In genomic region chr1:177727883-177728525, GRCm38 (mm10) we compare ENCODE assay signal across 21 mouse cellular contexts. TPM values are rescaled to one million over a fixed set of nuclear protein-coding genes. Genes with fewer than 3 reads are reported as not detected.
"Had no signal": no experiment of that assay in that cellular context is flagged by ENCODE, and none has a peak within 500 bp of the region (broad histone marks: within the 10 kb centered on the region; RNA-seq: fewer than 3 reads in every experiment).

No protein-coding gene starts in this region.

- H3K4me2 ChIP-seq: limb, embryonic 13.5 days; midbrain, embryonic 13.5 days; neural tube, embryonic 12.5 days had no signal

- ATAC-seq: midbrain, embryonic 13.5 days had no signal

- H3K36me3 ChIP-seq: midbrain, embryonic 13.5 days; neural tube, embryonic 12.5 days had no signal

- H3K27ac ChIP-seq: layer of hippocampus, adult 2 months; limb, embryonic 13.5 days; liver, embryonic 14.5 days; midbrain, embryonic 13.5 days; neural tube, embryonic 12.5 days had no signal

- H3K27me3 ChIP-seq: limb, embryonic 13.5 days; midbrain, embryonic 13.5 days; neural tube, embryonic 12.5 days had no signal

- H3K9ac ChIP-seq: limb, embryonic 13.5 days; liver, embryonic 14.5 days; midbrain, embryonic 13.5 days; neural tube, embryonic 12.5 days had no signal

- H3K4me3 ChIP-seq: layer of hippocampus, adult 2 months; limb, embryonic 13.5 days; midbrain, embryonic 13.5 days; myocyte; neural tube, embryonic 12.5 days had no signal

- DNase-seq: kidney, adult 18-20 months; kidney, postnatal 10 days; kidney, postnatal 4 days; left cerebral cortex, postnatal 4 days; lung, adult 18-20 months; lung, postnatal 14 days; spleen, adult 18-20 months; thymus, adult 2 months; thymus, postnatal 25 days had no signal

- H3K4me1 ChIP-seq: limb, embryonic 13.5 days; neural tube, embryonic 12.5 days had no signal

RNA-seq across cellular contexts. Expression of gene 1700016C15Rik, which starts 1.6 kb away (rescaled TPM):
- total RNA-seq: layer of hippocampus, adult 2 months; layer of hippocampus, postnatal 10 days; left cerebral cortex, postnatal 4 days; liver, adult 2 months; megakaryocyte-erythroid progenitor cell, adult 5-6 weeks; neutrophil, adult 5-6 weeks had no signal
- polyA plus RNA-seq: kidney, embryonic 14.5 days; limb, embryonic 13.5 days; liver, adult 2 months; liver, embryonic 14.5 days; midbrain, embryonic 13.5 days; myocyte; stomach, embryonic 14.5 days; thymus, adult 2 months had no signal
